Mouse (Mus musculus) liver, embryonic 14.5 days (tissue): ENCODE results near the gene Neu3.

ENCODE experiments used
- CTCF ChIP-seq: IDR thresholded peaks from 2 replicates; pipeline ENCODE4 v1.5.1; 2016; ENCODE audit warnings: antibody characterized with exemption, low read depth, control low read depth
- EP300 ChIP-seq: IDR thresholded peaks from 2 replicates; pipeline ENCODE4 v1.6.1; 2016; ENCODE audit warnings: antibody characterized with exemption, low read depth

GRCm38 (mm10) chr7:99803535-99803934, 24.7 kb downstream of the Neu3 start:
- TF ChIP-seq EP300 (no peak), CTCF (no peak)
